Mouse (Mus musculus) small intestine, adult 2 months (tissue): ENCODE measurements around the gene Ipo9. TPM values are rescaled to one million over a fixed set of nuclear protein-coding genes. Genes with fewer than 3 reads are reported as not detected.

Experiments used
- H3K27ac ChIP-seq: fragments of 200-500 bp; 2 replicates; pipeline ENCODE4 v1.5.1; 2012; ENCODE audit warnings: low read depth, low read length, control low read depth, inconsistent platforms; ENCODE audit not compliant: insufficient read depth
- H3K27me3 ChIP-seq: fragments of 200-500 bp; 2 replicates; pipeline ENCODE4 v1.6.1; 2012; ENCODE audit warnings: mild to moderate bottlenecking, moderate library complexity, low read length, inconsistent platforms; ENCODE audit not compliant: control insufficient read depth, insufficient read depth
- H3K36me3 ChIP-seq: fragments of 200-500 bp; 2 replicates; pipeline ENCODE4 v1.6.1; 2012; ENCODE audit warnings: mild to moderate bottlenecking, low read length, control low read depth, inconsistent platforms; ENCODE audit not compliant: control insufficient read depth, insufficient read depth
- H3K4me1 ChIP-seq: fragments of 200-500 bp; 2 replicates; pipeline ENCODE4 v1.6.1; 2012; ENCODE audit warnings: low read length, inconsistent platforms, mixed read lengths; ENCODE audit not compliant: control insufficient read depth, insufficient read depth, insufficient read length
- H3K4me3 ChIP-seq: fragments of 200-500 bp; 2 replicates; pipeline ENCODE4 v1.5.1; 2012; ENCODE audit warnings: low read depth, mild to moderate bottlenecking, control low read depth, inconsistent platforms, low read length, moderate library complexity
- CTCF ChIP-seq: fragments of 200-500 bp; IDR thresholded peaks from 2 replicates; pipeline ENCODE4 v1.5.1; 2012; ENCODE audit warnings: low read depth, mild to moderate bottlenecking, control low read depth, inconsistent platforms, low read length, moderate library complexity, mixed read lengths; ENCODE audit not compliant: insufficient replicate concordance, insufficient read length; ENCODE audit errors: extremely low read depth
- POLR2A ChIP-seq: fragments of 200-500 bp; IDR thresholded peaks from 2 replicates; pipeline ENCODE4 v1.6.1; 2012; ENCODE audit warnings: low read depth, mild to moderate bottlenecking, control low read depth, inconsistent platforms, low read length, moderate library complexity
- WGBS: fragments of 180-500 bp; shearing (Covaris S2); methylation state at CpG from one replicate; pipeline ENCODE4 v1.1.7; 2018; 5-methylcytosine and 5-hydroxymethylcytosine counted together
- polyA plus RNA-seq: library from polyadenylated mRNA; depleted of rRNA; stranded (reverse); fragments of >200 nt; gene quantifications from 2 replicates; pipeline ENCODE4 v1.2.3, GENCODE M21; 2012; rRNA removed

Gene Ipo9
- 20.8 and 28.8 TPM in 2 replicates for polyA plus RNA-seq

DNA sequence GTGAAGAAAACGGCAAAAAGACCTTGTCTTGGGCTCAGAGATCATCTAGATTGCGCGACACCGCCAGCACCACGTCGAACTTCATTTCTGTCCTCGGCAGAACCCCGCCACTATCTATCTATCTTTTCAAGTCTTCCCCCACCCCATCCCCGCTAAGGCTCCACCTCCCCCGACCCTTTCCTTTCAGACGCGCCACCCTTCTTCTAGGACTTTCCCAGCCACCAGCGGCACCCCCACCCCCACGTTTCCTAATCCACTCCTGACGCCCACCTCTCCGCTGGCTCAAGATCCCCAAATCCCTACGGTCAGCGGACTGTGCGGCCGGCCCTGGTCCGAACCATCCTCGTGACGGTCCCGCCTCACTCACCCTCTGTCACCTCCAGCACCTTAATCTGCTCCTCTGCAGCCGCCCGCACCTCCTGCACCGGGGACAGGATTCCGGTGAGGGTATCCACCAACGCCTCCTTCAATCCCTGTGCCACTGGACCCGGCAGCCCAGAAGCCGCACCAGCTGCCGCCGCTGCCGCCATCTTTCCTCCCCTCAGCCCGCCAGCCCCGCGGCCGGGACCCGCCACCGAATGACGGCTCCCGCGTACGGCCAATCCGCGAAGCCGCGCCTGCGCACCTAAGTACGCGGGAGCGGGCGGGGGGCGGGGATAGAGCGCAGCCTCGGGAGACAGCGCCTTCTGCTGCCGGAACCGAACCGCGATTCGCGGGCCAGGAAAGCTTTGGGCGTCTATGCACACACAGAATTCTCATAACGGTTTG is at the start of gene Ipo9:
Ipo9 (minus strand) TSS at position 599 of the 768 bp plus-strand sequence.
- WGBS, result under 1% methylated on average over 65 of the region's 65 CpGs
- Histone ChIP-seq H3K4me3 (peak within 1 kb of the TSS; percentile 89), H3K27ac (no peak within 1 kb of the TSS), H3K27me3 (no peaks in the 10 kb centered on the region), H3K36me3 (peaks cover 2% of the 10 kb centered on the region; the same call in 1 of the 2 replicates), H3K4me1 (no peaks in the 10 kb centered on the region)
- TF ChIP-seq POLR2A, result no peak
- TF ChIP-seq CTCF, result peak; percentile 52

DNA sequence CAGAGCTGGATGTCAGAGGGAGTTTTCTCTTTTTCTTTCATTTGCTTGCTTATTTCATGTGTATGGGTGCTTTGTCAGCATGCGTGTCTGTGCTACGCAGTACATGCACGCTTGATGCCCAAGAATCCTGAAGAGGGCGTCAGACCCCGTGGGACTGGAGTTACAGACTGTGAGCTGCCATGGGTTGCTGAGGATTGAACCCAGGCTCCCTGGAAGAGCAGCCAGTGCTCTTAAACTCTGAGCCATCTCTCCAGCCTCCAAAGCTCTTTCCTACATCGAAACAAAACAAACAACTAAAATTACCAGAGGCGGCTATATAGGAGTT is 45.2 kb upstream of the Ipo9 start:
- no peak overlapping the region for H3K27ac ChIP-seq
- no peaks in the 10 kb centered on the region for H3K27me3 ChIP-seq
- no peak overlapping the region for H3K4me3 ChIP-seq
- WGBS, result 80% methylated on average over 7 of the region's 7 CpGs
- H3K36me3 ChIP-seq, result peaks cover 4% of the 10 kb centered on the region; the same call in 1 of the 2 replicates
- TF ChIP-seq CTCF (no peak), POLR2A (no peak)
- no peaks in the 10 kb centered on the region for H3K4me1 ChIP-seq

- no peak for TF ChIP-seq CTCF
- H3K27ac ChIP-seq, result no peak overlapping the region
These were observed 44.7 kb upstream of the Ipo9 start for GRCm38 (mm10) chr1:135474861-135475570.

DNA sequence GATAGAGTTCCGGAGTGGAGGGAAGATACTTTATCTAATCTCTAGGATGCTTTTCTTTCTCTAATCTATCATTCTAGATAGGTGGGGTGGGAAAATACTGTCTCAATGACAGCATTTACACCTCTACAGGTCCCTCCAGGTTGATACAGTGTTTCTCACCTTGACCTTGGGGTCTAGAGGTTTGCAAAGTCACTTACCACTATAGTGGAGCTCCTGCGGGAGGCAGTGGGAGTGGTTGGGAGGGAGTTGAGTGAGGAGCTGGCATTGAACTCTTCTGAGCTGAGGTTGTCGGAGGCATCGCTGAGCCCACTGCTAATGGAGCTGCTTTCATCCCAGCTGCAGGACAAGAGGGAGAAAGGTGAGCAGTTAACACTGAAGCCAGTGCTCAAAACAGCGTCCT is 42.2 kb upstream of the Ipo9 start:
- Histone ChIP-seq H3K4me1 (no peaks in the 10 kb centered on the region), H3K4me3 (no peak overlapping the region), H3K27ac (no peak overlapping the region), H3K27me3 (no peaks in the 10 kb centered on the region), H3K36me3 (peaks cover 4% of the 10 kb centered on the region; the same call in 1 of the 2 replicates)
- no peak for TF ChIP-seq POLR2A
- no peak for TF ChIP-seq CTCF
- 86% methylated on average over 5 of the region's 5 CpGs for WGBS

More at GRCm38 (mm10) chr1:135474861-135475570, 44.7 kb upstream of the Ipo9 start:
- WGBS, result 51% methylated on average over 15 of the region's 15 CpGs
- Histone ChIP-seq H3K27me3 (no peaks in the 10 kb centered on the region), H3K4me1 (no peaks in the 10 kb centered on the region), H3K36me3 (peaks cover 4% of the 10 kb centered on the region; the same call in 1 of the 2 replicates), H3K4me3 (no peak overlapping the region)

GRCm38 (mm10) chr1:135471742-135472141 is 41.4 kb upstream of the Ipo9 start:
- peaks cover 4% of the 10 kb centered on the region; the same call in 1 of the 2 replicates for H3K36me3 ChIP-seq
- no peaks in the 10 kb centered on the region for H3K4me1 ChIP-seq

GRCm38 (mm10) chr1:135470546-135470945 is 40.2 kb upstream of the Ipo9 start:
- TF ChIP-seq POLR2A (no peak), CTCF (no peak)
- Histone ChIP-seq H3K27me3 (no peaks in the 10 kb centered on the region), H3K36me3 (peaks cover 5% of the 10 kb centered on the region; the same call in 1 of the 2 replicates), H3K27ac (no peak overlapping the region), H3K4me3 (no peak overlapping the region), H3K4me1 (no peaks in the 10 kb centered on the region)
- WGBS, result 90% methylated on average over 13 of the region's 13 CpGs

More at GRCm38 (mm10) chr1:135471742-135472141, 41.4 kb upstream of the Ipo9 start:
- Histone ChIP-seq H3K27me3 (no peaks in the 10 kb centered on the region), H3K4me3 (no peak overlapping the region), H3K27ac (no peak overlapping the region)
- WGBS, result 73% methylated on average over 5 of the region's 5 CpGs
- TF ChIP-seq CTCF (no peak), POLR2A (no peak)

- TF ChIP-seq CTCF, result no peak
- no peak for TF ChIP-seq POLR2A
- no peak overlapping the region for H3K27ac ChIP-seq
- peaks cover 10% of the 10 kb centered on the region; the same call in 1 of the 2 replicates for H3K36me3 ChIP-seq
- no peaks in the 10 kb centered on the region; the same call in 1 of the 2 replicates for H3K4me1 ChIP-seq
- H3K4me3 ChIP-seq, result no peak overlapping the region
- 94% methylated on average over 5 of the region's 5 CpGs for WGBS
- no peaks in the 10 kb centered on the region for H3K27me3 ChIP-seq
These were observed 37.2 kb upstream of the Ipo9 start for GRCm38 (mm10) chr1:135467462-135467861.
